Mouse (Mus musculus) lung, adult 2 months (tissue): Measurements from ENCODE around the gene Syce1. TPM values are rescaled to one million over a fixed set of nuclear protein-coding genes. Genes with fewer than 3 reads are reported as not detected.

ENCODE experiments used
- DNase-seq: peaks from one replicate; pipeline ENCODE4 v3.0.0; 2022
- H3K4me1 ChIP-seq: fragments of 200-500 bp; 2 replicates; pipeline ENCODE4 v1.6.1; 2011; ENCODE audit warnings: low read length; ENCODE audit not compliant: control insufficient read depth, insufficient read depth
- H3K4me3 ChIP-seq: fragments of 200-500 bp; replicated peaks from 2 replicates; pipeline ENCODE3; 2011; ENCODE audit warnings: low read depth, mild to moderate bottlenecking, control low read depth, low read length; ENCODE audit errors: extremely low read depth
- CTCF ChIP-seq: fragments of 200-500 bp; IDR thresholded peaks from 2 replicates; pipeline ENCODE4 v1.5.1; 2011; ENCODE audit warnings: mild to moderate bottlenecking, low read length, control low read depth; ENCODE audit not compliant: insufficient read depth
- POLR2A ChIP-seq: fragments of 200-500 bp; IDR thresholded peaks from 2 replicates; pipeline ENCODE4 v1.6.1; 2011; ENCODE audit warnings: low read depth, mild to moderate bottlenecking, control low read depth, low read length, borderline replicate concordance; ENCODE audit errors: extremely low read depth
- WGBS: fragments of 180-500 bp; shearing (Covaris S2); methylation state at CpG from one replicate; pipeline ENCODE4 v1.1.7; 2018; 5-methylcytosine and 5-hydroxymethylcytosine counted together
- polyA plus RNA-seq: library from polyadenylated mRNA; depleted of rRNA; stranded (reverse); fragments of >200 nt; gene quantifications from 2 replicates; pipeline ENCODE4 v1.2.3, GENCODE M21; 2012

Gene Syce1
- polyA plus RNA-seq, 1 experiment = 0.45 TPM

GRCm38 (mm10) chr7:140821653-140822329, 34.1 kb upstream of the Syce1 start, which contains the start of gene Zfp941:
Gene Zfp941 (minus strand): TSS chr7:140822178.
- no peaks in the 10 kb centered on the region for H3K4me1 ChIP-seq
- TF ChIP-seq POLR2A (no peak), CTCF (no peak)
- peak within 1 kb of the TSS; percentile 33 for H3K4me3 ChIP-seq
- 3% methylated on average over 21 of the region's 21 CpGs for WGBS
- no peak for DNase-seq

- DNase-seq = no peak
- Histone ChIP-seq H3K4me3 (no peak overlapping the region), H3K4me1 (no peaks in the 10 kb centered on the region)
- TF ChIP-seq POLR2A (no peak), CTCF (no peak)
- WGBS = 56% methylated on average over 5 of the region's 5 CpGs
Observed at GRCm38 (mm10) chr7:140821305-140821652, 33.6 kb upstream of the Syce1 start.

GRCm38 (mm10) chr7:140820173-140820572, 32.5 kb upstream of the Syce1 start:
- no peak overlapping the region for H3K4me3 ChIP-seq
- DNase-seq = no peak
- 46% methylated on average over 4 of the region's 4 CpGs for WGBS
- no peaks in the 10 kb centered on the region for H3K4me1 ChIP-seq
- TF ChIP-seq POLR2A (no peak), CTCF (no peak)

GRCm38 (mm10) chr7:140812850-140813249, 25.2 kb upstream of the Syce1 start:
- no peak for DNase-seq
- no peaks in the 10 kb centered on the region for H3K4me1 ChIP-seq
- no peak for TF ChIP-seq POLR2A
- no peak for TF ChIP-seq CTCF
- WGBS = 77% methylated on average over 12 of the region's 12 CpGs
- no peak overlapping the region for H3K4me3 ChIP-seq

- Histone ChIP-seq H3K4me1 (no peaks in the 10 kb centered on the region), H3K4me3 (no peak overlapping the region)
- no peak for DNase-seq
- 77% methylated on average over 13 of the region's 13 CpGs for WGBS
- TF ChIP-seq POLR2A (no peak), CTCF (no peak)
Observed at GRCm38 (mm10) chr7:140811714-140812113, 24.1 kb upstream of the Syce1 start.

- WGBS = 84% methylated on average over 6 of the region's 6 CpGs
- TF ChIP-seq CTCF = 0 out of 2 replicates have a peak, but pooled peaks have one; percentile 5
- TF ChIP-seq POLR2A = no peak
- H3K4me1 ChIP-seq = no peaks in the 10 kb centered on the region
- DNase-seq = no peak
- H3K4me3 ChIP-seq = no peak overlapping the region
Observed at GRCm38 (mm10) chr7:140810496-140810895, 22.8 kb upstream of the Syce1 start.

GRCm38 (mm10) chr7:140805704-140806103, 18.1 kb upstream of the Syce1 start:
- TF ChIP-seq CTCF (peak; percentile 61), POLR2A (no peak)
- no peak overlapping the region for H3K4me3 ChIP-seq
- 17% methylated on average over 1 of the region's 1 CpGs for WGBS
- DNase-seq = peak; percentile 15
- no peaks in the 10 kb centered on the region for H3K4me1 ChIP-seq

- 67% methylated on average over 6 of the region's 6 CpGs for WGBS
- Histone ChIP-seq H3K4me3 (no peak overlapping the region), H3K4me1 (no peaks in the 10 kb centered on the region)
- no peak for DNase-seq
- TF ChIP-seq CTCF (no peak), POLR2A (no peak)
Observed at GRCm38 (mm10) chr7:140802629-140803028, 15.0 kb upstream of the Syce1 start.

GRCm38 (mm10) chr7:140798212-140798611, 10.6 kb upstream of the Syce1 start:
- Histone ChIP-seq H3K4me3 (no peak overlapping the region), H3K4me1 (no peaks in the 10 kb centered on the region)
- 49% methylated on average over 2 of the region's 2 CpGs for WGBS
- no peak for DNase-seq
- TF ChIP-seq CTCF = no peak
- TF ChIP-seq POLR2A = no peak

- TF ChIP-seq POLR2A (no peak), CTCF (peak; percentile 30; the same call in 1 of the 2 replicates)
- WGBS = 77% methylated on average over 3 of the region's 3 CpGs
- no peaks in the 10 kb centered on the region for H3K4me1 ChIP-seq
- DNase-seq = no peak
- H3K4me3 ChIP-seq = no peak overlapping the region
Observed at GRCm38 (mm10) chr7:140797619-140798018, 10.0 kb upstream of the Syce1 start.
